Mouse (Mus musculus): ENCODE results near the gene Smim26.

Smim26 gene

DNA sequence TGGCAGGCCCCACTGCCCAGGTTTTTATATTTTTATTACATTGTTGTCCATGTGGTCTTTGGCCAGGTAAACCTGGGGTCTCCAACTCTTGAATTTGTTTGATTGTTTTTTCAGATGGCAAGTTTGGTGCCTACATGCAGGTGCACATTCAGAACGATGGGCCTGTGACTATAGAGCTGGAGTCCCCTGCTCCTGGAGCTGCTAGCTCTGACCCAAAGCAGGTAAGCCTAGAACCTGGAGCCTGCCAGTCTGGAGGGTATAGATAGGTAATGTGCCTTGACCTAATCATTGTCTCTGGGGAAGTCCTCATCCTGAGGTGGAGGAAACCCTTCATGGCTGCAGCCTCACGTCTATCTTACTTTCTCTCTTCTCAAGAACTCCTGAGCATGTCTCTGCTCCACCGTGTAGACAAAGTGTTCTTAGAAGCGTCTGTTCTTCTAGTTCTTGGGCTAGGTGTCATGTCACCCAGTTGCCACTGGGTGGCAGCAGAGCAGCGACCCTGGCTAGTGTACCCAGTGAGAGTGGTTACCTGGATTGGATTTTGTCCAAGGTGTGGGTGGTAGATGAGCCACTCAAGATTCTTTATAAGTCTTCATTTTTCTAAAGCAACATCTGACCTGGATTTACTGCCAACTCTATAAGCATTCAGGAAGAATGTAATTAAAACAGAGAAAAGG lies 41.9 kb downstream of the Smim26 start:
- peak; percentile 46 for DNase-seq (ENCODE audit: low read depth, low spot score)

DNA sequence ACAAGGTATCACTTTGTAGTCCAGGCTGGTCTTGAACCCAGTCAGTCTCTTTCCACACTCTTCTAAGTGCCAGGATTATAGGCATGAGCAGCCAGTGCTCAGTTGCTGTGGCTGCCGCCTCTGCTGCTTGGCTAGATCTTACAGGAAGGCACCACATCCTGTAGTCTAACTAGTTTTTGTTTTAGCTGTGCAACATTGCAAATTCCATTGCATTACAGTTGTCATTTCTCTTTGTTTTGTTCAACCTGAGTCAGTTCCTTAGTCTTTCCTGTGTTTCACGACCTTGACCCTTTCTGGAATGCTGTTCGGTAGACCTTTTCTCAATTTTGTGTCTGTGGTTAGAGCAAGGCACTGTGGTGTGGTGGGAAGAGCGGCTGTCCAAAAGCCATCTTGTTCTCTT lies 43.4 kb downstream of the Smim26 start:
- no peak for DNase-seq (ENCODE audit: low read depth, low spot score)

DNA sequence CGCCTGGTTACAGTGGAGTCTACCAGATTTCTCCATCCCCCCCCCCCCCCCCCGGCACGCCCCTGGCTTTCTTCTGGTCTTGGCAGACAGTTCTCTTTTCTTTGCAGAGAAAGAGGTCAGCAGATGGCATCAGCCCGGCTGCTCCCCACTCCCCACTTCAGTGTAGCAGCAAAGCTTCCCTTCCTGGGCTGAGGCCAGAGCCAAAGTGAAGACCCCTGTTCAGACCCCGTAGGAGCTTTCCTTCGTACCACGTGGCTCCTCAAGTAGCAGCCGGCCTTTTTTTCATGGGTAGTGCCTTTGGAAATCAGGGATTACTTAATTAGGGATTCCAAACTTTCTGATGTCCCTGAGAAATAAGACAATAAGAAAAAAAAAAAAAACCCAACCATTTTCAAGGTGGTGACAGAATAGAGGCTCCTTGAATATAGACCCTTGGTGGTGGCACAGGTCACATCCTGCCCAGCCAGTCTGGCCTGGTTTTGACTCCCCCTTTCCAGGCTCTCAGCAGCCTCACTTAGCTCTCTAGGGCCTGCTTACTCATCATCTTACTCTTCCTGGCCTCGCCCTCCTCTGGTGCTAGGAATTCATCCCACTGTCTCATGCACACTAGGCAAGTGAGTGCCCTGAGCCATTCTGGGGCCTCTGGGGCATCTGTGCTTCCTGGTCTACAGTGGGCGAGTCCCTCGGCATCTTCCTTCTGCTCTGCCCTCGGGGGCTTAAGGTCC lies 44.0 kb downstream of the Smim26 start:
- no peak for DNase-seq (ENCODE audit: low read depth, low spot score)

DNA sequence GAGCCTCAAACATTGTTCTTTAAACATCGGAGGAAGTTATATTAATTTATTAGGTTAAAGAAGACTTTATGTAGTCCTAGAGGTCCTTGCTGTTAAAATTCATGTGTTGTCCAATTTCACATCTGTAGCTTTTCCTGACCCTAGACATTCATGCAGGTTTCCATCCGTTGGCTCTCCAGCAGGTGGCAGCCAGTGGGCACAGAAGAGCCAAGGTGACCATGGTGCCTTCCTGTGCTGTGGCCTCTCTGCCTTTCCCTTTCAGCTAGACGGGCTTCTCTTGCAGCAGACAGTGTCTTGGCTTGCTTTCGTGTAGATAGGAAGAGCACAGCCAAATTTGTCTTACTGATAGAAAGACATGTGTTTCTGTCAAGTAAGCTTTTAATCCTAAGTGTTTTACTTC lies 44.9 kb downstream of the Smim26 start:
- no peak for DNase-seq (ENCODE audit: low read depth, low spot score)

DNA sequence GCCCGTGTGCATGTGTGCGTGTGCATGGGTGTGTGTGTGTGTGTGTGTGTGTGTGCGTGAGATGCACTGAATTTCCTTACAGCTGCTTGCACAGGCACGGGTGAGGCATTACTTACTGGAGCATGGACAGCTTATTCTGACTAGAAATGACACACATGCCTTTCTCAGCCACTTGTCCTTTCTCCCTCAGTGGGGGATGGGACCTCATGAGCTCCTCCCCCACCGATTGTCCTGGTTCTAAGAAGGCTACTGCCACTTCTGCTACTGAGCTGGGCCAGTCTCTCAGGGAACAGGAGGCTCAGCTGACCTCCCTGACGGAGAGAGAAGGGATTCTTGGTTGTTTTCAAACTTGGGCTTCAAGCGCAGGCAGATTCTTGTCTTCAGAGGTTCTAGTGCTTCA lies 46.2 kb downstream of the Smim26 start:
- DNase-seq (ENCODE audit: low read depth, low spot score) = no peak

DNA sequence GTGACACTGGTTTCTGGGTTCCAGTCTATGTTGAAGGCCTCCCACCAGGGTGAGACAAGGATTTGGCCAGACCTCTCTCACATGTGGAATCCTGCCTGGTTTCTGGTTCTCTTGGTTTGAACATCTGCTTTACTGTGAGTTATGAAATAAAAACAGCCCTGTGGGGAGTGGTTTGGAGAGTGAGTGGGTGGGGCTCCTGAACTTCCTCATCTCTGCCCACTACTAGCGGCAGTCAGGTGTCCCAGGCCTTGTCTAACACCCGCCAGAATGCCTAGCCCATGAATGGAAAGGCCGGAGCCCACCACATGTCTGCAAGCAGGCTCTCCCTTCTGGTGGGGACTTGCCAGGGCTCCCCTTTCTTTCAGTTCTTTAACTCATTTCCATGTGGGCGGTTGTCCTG lies 48.1 kb downstream of the Smim26 start:
- no peak for DNase-seq (ENCODE audit: low read depth, low spot score)
